Mouse (Mus musculus) right cerebral cortex, postnatal 14 days (tissue): ENCODE results near the gene Susd1.
A peak's percentile ranks its signal among the peaks of the same experiment; 100 is the strongest.

Experiments
- DNase-seq: peaks from one replicate; pipeline ENCODE4 v3.0.0; 2022

Susd1 gene

DNA sequence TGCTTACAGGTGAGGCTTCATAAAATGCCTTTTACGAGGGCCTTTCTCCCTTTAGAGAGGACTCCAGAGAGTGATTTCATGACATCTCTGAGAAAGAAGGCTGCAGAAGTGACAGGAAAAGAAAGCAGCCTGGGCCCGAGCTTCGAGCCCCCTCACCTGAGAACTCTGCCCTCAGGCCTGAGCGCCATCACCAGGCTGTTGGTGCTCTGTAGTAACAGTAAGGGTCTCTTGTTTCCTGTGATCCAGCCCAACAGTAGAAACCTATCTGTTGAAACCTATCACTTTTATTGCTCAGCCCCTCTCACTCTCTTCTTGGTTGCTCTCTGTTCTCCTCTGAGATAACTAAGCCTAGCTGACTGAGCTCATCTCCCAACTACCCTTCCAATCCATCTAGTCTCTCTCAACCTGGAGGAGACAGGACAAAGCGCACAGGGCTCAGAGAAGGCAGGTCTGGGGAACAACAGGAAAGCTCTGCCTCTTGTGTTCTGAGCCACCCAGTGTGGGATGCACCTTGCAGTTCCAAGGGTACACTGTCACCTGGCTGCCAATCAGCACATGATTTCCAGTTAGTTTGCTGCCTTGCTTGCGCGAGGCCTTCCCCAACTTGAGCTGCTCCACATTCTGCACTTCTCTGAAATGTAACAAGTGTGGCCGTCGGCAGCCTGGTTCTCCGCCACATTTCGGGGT is 101.4 kb downstream of the Susd1 start:
- DNase-seq = no peak

- DNase-seq = no peak
Observed at GRCm38 (mm10) chr4:59336439-59336809, 102.0 kb downstream of the Susd1 start.

- DNase-seq = peak; percentile 62
Observed at GRCm38 (mm10) chr4:59335616-59336438, 102.6 kb downstream of the Susd1 start.

GRCm38 (mm10) chr4:59335101-59335500 is 103.3 kb downstream of the Susd1 start:
- no peak for DNase-seq

DNA sequence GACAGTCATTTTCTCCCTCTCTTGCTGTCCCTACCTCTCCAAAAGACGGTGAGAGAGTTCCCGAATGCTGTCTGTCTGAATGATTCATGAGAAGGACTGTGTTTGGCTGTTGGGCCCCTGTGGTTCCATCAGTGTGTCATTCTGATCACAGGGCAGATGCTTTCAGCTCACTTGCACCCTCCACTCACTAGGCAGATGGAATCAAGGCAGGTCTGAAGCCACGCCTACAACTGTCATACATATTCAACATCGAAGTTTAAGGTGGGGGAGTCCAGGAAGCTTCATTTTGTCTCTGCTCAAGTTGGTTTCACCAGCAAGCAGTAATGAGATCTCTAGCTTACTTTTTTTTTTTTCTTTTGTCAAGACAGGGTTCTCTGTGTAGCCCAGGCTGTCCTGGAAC is 104.2 kb downstream of the Susd1 start:
- no peak for DNase-seq

DNA sequence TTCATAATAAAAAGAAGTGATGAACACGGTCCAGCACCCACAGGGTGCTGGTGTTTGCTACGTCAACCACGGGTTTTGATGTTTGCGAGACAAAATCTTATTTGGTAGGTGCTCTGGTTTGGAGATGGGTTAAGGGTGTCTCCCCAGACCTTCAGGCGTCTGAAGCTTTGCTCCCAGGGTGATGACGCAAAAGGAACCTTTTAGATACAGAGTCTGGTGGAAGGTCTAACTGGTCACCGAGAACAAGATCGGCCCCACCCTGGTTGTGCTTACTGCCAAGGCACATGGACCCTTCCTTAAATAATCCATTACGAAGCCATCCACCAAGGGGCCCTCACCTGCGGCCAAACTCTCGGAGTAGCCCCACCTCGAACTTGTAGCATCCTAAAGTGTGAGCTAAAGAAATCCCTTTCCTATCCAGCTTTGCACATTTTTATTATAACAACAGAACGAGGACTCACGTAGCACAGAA is 105.0 kb downstream of the Susd1 start:
- no peak for DNase-seq

- DNase-seq = no peak
Observed at GRCm38 (mm10) chr4:59332691-59333423, 105.6 kb downstream of the Susd1 start.

GRCm38 (mm10) chr4:59332089-59332488 is 106.3 kb downstream of the Susd1 start:
- DNase-seq = no peak

GRCm38 (mm10) chr4:59331633-59332032 is 106.8 kb downstream of the Susd1 start:
- no peak for DNase-seq

DNA sequence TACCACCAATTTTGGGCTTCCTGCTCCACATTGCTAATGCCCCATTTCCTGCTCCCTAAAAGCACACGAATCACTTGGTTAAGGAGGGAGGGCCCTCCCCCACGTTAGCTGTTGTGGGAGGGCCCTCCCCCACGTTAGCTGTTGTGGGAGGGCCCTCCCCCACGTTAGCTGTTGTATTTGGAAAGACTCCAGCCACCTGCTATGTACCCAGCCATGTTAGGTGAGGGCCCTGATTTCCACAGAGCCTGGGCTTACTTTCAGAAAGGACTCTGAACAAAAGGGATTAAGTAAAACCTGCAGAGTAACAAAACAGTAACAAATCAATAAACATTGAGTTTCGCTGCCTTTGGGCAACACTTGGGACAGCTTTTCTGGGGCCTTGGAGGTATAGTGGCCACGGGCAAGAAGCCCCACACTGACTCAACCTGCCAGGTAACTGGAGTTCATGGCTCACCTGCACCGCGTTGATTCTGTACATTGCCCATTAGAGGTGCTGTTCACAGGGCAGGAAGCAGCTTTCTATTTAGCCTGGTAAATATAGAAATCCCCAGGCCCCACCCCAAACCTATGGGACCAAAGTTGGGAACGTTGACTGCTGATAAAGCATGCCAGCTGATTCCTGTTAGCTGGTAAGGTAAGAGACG is 107.3 kb downstream of the Susd1 start:
- DNase-seq = no peak

GRCm38 (mm10) chr4:59329461-59330304 is 108.8 kb downstream of the Susd1 start:
- DNase-seq = no peak

DNA sequence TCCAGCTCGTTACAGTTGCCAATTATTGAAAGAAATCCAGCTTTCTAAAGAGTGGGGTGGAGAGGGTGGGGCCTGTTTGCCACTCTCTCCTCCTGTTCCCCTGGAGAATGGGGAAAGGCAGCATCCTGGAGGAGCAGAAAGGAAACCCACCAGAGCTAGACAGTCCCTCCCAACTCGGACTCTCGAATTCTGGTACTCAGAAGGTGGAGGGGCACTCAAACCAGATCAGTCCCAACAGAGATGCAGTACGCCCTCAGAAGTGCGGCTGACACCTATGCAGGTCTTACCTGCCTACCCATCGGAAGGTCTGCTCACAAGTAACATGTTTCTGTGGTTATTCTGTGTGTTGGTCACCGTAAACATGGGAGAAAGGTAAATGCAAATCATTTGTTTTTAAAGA is 109.6 kb downstream of the Susd1 start:
- no peak for DNase-seq

DNA sequence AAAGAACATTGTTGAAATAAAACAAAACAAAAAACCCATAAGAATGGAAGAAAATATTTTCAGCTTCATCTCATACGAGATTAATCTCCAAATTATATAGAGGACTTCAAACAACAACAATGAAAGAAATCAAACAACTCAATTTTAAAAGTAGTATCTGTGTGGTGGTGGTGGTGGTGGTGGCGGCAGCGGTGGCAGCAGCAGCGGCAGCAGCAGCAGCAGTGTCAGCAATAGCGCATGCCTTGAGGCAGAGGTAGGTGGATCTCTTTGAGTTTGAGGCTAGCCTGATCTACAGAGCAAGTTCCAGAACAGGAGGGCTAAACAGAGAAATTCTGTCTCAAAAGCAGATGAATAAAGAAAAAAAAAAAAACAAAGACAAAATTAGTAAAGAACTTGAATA is 110.4 kb downstream of the Susd1 start:
- DNase-seq = no peak

DNA sequence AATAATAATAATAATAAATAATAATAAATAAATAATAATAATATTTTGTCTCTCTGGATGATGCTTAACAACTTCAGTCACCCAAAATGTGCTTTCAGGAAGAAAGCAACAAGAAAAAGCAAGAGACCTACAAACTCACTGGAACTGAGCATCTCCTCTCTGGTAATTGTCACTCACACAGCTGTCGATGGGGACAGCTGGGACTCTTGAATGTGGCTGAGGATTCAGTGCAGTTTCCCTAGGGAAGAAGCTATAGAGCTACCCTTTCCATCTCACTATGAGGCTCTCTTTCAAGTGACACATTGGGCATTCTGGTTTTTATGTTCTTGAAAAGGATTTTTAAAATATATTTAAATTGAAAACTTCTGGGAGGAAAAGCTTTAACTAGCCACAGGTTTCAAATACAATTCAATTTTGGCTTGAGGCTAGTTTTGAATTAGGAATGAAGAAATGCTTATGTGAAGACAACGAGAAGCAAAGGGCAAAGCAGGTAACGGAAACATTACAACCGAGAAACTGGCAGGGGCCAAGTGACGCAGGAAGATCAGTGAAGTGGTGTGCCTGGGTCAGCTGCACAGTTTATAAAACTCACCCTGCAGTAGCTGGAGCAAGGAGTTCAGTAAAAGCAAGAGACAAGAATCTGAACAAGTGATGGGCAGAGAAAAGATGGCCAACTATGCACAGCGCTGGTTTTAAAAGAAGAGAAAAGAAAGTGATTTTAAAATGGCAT is 112.2 kb downstream of the Susd1 start:
- no peak for DNase-seq

DNA sequence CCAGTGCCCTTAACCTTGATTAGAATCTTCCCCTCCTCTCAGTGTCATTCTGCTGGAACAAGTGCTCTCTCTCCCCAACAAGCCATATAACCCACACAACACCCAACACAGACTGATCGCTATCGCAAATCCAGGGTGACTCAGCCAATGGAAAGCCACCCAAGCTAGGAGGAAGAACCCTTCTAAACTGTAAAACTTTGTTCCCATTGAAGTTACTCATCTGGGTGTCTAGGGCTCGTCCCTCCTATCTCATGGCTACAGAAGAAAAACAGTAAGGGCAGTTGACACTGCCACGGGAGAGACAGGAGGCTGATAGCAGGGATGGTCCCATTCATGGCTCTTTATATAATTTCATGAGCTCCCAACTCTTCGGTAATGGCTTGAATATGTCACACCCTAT is 114.1 kb downstream of the Susd1 start:
- DNase-seq = no peak

GRCm38 (mm10) chr4:59323231-59323651 is 115.2 kb downstream of the Susd1 start:
- DNase-seq = no peak

- no peak for DNase-seq
Observed at GRCm38 (mm10) chr4:59322733-59323132, 115.7 kb downstream of the Susd1 start.

DNA sequence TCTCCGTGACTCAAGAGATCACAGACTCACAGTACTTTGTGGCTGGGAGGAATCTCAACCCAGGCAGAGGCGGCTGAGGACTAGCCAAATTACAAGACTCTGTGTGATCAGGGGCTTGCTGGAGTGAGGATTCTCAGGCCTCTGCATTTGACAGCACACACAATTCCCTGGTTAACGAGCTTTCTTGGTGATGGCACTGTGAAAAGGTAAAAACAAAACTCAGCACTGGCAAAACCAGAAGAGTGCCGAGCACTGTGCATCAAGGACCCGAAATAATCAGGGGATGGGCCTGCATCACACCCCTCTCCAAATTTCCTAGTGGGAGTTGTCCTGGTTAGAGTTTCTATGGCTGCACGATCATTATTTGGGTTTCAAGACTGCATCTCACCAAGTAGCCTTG is 116.4 kb downstream of the Susd1 start:
- DNase-seq = no peak

- DNase-seq = no peak
Observed at GRCm38 (mm10) chr4:59321181-59322008, 117.0 kb downstream of the Susd1 start.

DNA sequence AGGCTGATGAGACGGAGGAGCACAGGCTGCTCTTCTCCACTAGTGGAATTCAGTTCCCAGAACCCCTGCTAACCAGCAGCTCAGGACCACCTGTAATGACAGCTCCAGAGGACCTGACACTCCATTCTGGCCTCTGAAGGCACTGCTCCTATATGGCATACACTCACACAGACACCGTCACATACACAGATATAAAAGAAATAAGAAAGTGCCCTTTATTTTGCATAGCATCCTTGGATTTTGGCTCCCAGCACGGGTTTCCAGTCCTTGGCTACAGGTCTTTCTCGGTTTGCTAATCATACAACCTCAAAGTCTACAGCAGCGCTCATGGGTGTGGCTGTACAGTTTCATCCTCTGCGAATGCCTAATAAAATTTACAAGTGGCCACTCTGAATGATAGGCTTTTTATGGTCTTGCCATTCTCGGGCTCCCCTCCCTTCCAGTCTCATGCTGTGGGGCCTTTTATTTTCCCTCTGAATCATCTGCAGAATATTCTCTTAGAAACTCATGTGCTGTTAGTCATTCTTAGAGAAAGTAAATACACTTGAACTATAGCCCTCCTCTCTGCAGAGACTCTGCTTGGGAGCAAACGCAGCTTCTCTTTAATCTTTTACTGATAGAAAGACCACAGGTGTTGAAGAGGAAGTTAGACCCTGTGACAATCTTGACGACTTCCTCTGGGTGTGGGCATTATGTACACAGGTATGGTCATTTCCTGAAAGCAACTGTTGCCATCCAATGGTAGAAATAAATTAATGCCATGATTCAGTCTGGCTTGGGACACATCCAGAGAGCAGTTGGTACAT is 119.1 kb downstream of the Susd1 start:
- no peak for DNase-seq
